Mouse (Mus musculus) liver, embryonic 16.5 days (tissue): ENCODE measurements around the gene Fbxo48. TPM values are rescaled to one million over a fixed set of nuclear protein-coding genes. Genes with fewer than 3 reads are reported as not detected.

ENCODE experiments used
- ATAC-seq: fragments of 200-750 bp; cut with Nextera tagmentation; 2 replicates; pipeline ENCODE4 v1.8.0; 2017; ENCODE audit warnings: low read depth, mild to moderate bottlenecking, moderate number of reproducible peaks, moderate library complexity
- H3K27ac ChIP-seq: fragments of 300-500 bp; sonication (generic); 2 replicates; pipeline ENCODE4 v1.5.1; 2014; ENCODE audit warnings: mild to moderate bottlenecking, low read length
- H3K27me3 ChIP-seq: fragments of 300-500 bp; sonication (generic); 2 replicates; pipeline ENCODE4 v1.6.1; 2014; ENCODE audit warnings: low read depth, low read length, mixed read lengths; ENCODE audit not compliant: control insufficient read depth, insufficient read depth
- H3K36me3 ChIP-seq: fragments of 300-500 bp; sonication (generic); 2 replicates; pipeline ENCODE4 v1.6.1; 2014; ENCODE audit warnings: mild to moderate bottlenecking; ENCODE audit not compliant: control insufficient read depth, insufficient read depth
- H3K4me1 ChIP-seq: fragments of 300-500 bp; sonication (generic); 2 replicates; pipeline ENCODE4 v1.6.1; 2014; ENCODE audit warnings: low read depth, low read length, mixed read lengths; ENCODE audit not compliant: control insufficient read depth
- H3K4me2 ChIP-seq: fragments of 300-500 bp; sonication (generic); 2 replicates; pipeline ENCODE4 v1.6.1; 2014; ENCODE audit warnings: low read depth, low read length, mixed read lengths
- H3K4me3 ChIP-seq: fragments of 300-500 bp; sonication (generic); 2 replicates; pipeline ENCODE4 v1.5.1; 2014; ENCODE audit warnings: low read depth, mild to moderate bottlenecking, low read length
- H3K9ac ChIP-seq: fragments of 300-500 bp; sonication (generic); 2 replicates; pipeline ENCODE4 v1.6.1; 2014; ENCODE audit warnings: low read depth, low read length
- H3K9me3 ChIP-seq: fragments of 300-500 bp; sonication (generic); replicated peaks from 2 replicates; pipeline ENCODE4 v1.6.1; 2016; ENCODE audit warnings: low read length; ENCODE audit not compliant: control insufficient read depth
- WGBS: fragments of 180-500 bp; shearing (Covaris S2); extraction: QIAGEN DNeasy Blood & Tissue Kit; methylation state at CpG from one replicate; pipeline ENCODE4 v1.1.7; 2014; ENCODE audit not compliant: insufficient replicate concordance; 5-methylcytosine and 5-hydroxymethylcytosine counted together
- polyA plus RNA-seq: library from polyadenylated mRNA; unstranded; fragments of >200 nt; fragmentation: Nextera tagmentation; extraction: Ambion mirVana; gene quantifications from 2 replicates; pipeline ENCODE4 v1.2.1, GENCODE M21; 2015

Fbxo48 gene
- polyA plus RNA-seq, 1 experiment from 2014 or later = 1.5 TPM

- Histone ChIP-seq H3K27ac (no peak overlapping the region), H3K9ac (no peak overlapping the region), H3K4me1 (no peaks in the 10 kb centered on the region), H3K9me3 (no peaks in the 10 kb centered on the region), H3K4me3 (no peak overlapping the region), H3K27me3 (no peaks in the 10 kb centered on the region), H3K4me2 (no peak overlapping the region), H3K36me3 (no peaks in the 10 kb centered on the region)
- 45% methylated on average over 7 of the region's 7 CpGs for WGBS
- no peak for ATAC-seq
These were observed 35.5 kb downstream of the Fbxo48 start for GRCm38 (mm10) chr11:16986550-16987187.

GRCm38 (mm10) chr11:16987745-16988328 lies 36.7 kb downstream of the Fbxo48 start:
- no peak overlapping the region for H3K4me3 ChIP-seq
- no peak overlapping the region for H3K4me2 ChIP-seq
- no peak overlapping the region for H3K9ac ChIP-seq
- no peaks in the 10 kb centered on the region for H3K9me3 ChIP-seq
- ATAC-seq = no peak
- H3K36me3 ChIP-seq = no peaks in the 10 kb centered on the region
- WGBS = 45% methylated on average over 6 of the region's 6 CpGs
- no peak overlapping the region for H3K27ac ChIP-seq
- H3K27me3 ChIP-seq = no peaks in the 10 kb centered on the region
- H3K4me1 ChIP-seq = no peaks in the 10 kb centered on the region

- no peaks in the 10 kb centered on the region for H3K9me3 ChIP-seq
These were observed 38.7 kb downstream of the Fbxo48 start for GRCm38 (mm10) chr11:16989885-16990284.

GRCm38 (mm10) chr11:16992880-16993279 lies 41.7 kb downstream of the Fbxo48 start:
- no peak overlapping the region for H3K4me2 ChIP-seq
- ATAC-seq = no peak
- no peak overlapping the region for H3K9ac ChIP-seq
- no peak overlapping the region for H3K27ac ChIP-seq
- 53% methylated on average over 6 of the region's 6 CpGs for WGBS
- no peaks in the 10 kb centered on the region for H3K27me3 ChIP-seq
- H3K36me3 ChIP-seq = no peaks in the 10 kb centered on the region
- no peaks in the 10 kb centered on the region for H3K9me3 ChIP-seq
- no peak overlapping the region for H3K4me3 ChIP-seq
- no peaks in the 10 kb centered on the region for H3K4me1 ChIP-seq

More at GRCm38 (mm10) chr11:16989885-16990284, 38.7 kb downstream of the Fbxo48 start:
- Histone ChIP-seq H3K27me3 (no peaks in the 10 kb centered on the region), H3K4me1 (no peaks in the 10 kb centered on the region), H3K9ac (no peak overlapping the region), H3K4me2 (no peak overlapping the region), H3K4me3 (no peak overlapping the region), H3K36me3 (no peaks in the 10 kb centered on the region), H3K27ac (no peak overlapping the region)
- no peak for ATAC-seq
- 69% methylated on average over 5 of the region's 5 CpGs for WGBS

GRCm38 (mm10) chr11:16996818-16997217 lies 45.6 kb downstream of the Fbxo48 start:
- no peak for ATAC-seq
- no peaks in the 10 kb centered on the region for H3K27me3 ChIP-seq
- no peak overlapping the region for H3K9ac ChIP-seq
- no peaks in the 10 kb centered on the region for H3K9me3 ChIP-seq
- H3K4me3 ChIP-seq = no peak overlapping the region
- H3K36me3 ChIP-seq = no peaks in the 10 kb centered on the region
- H3K4me1 ChIP-seq = no peaks in the 10 kb centered on the region
- no peak overlapping the region for H3K27ac ChIP-seq
- H3K4me2 ChIP-seq = no peak overlapping the region

- H3K36me3 ChIP-seq = no peaks in the 10 kb centered on the region
- H3K4me2 ChIP-seq = no peak overlapping the region
- H3K27ac ChIP-seq = no peak overlapping the region
- ATAC-seq = no peak
- H3K27me3 ChIP-seq = no peaks in the 10 kb centered on the region
- no peaks in the 10 kb centered on the region for H3K9me3 ChIP-seq
- no peak overlapping the region for H3K9ac ChIP-seq
- H3K4me3 ChIP-seq = no peak overlapping the region
- H3K4me1 ChIP-seq = no peaks in the 10 kb centered on the region
These were observed 46.3 kb downstream of the Fbxo48 start for GRCm38 (mm10) chr11:16997465-16997864.

GRCm38 (mm10) chr11:16999387-16999786 lies 48.2 kb downstream of the Fbxo48 start:
- ATAC-seq = no peak
- WGBS = 83% methylated on average over 4 of the region's 4 CpGs
- no peaks in the 10 kb centered on the region for H3K9me3 ChIP-seq
- H3K4me3 ChIP-seq = no peak overlapping the region
- no peaks in the 10 kb centered on the region for H3K27me3 ChIP-seq
- no peak overlapping the region for H3K4me2 ChIP-seq
- no peak overlapping the region for H3K27ac ChIP-seq
- no peaks in the 10 kb centered on the region; the same call in 1 of the 2 replicates for H3K4me1 ChIP-seq
- no peaks in the 10 kb centered on the region for H3K36me3 ChIP-seq
- no peak overlapping the region for H3K9ac ChIP-seq

GRCm38 (mm10) chr11:16999933-17000332 lies 48.8 kb downstream of the Fbxo48 start:
- Histone ChIP-seq H3K27ac (no peak overlapping the region), H3K4me1 (no peaks in the 10 kb centered on the region; the same call in 1 of the 2 replicates), H3K4me3 (no peak overlapping the region), H3K9me3 (no peaks in the 10 kb centered on the region), H3K36me3 (no peaks in the 10 kb centered on the region), H3K9ac (no peak overlapping the region), H3K4me2 (no peak overlapping the region), H3K27me3 (no peaks in the 10 kb centered on the region)
- no peak for ATAC-seq

- ATAC-seq = no peak
These were observed 49.5 kb downstream of the Fbxo48 start for GRCm38 (mm10) chr11:17000353-17001334.

More at GRCm38 (mm10) chr11:17000353-17001334, 49.5 kb downstream of the Fbxo48 start:
- Histone ChIP-seq H3K4me3 (no peak overlapping the region), H3K9ac (no peak overlapping the region), H3K36me3 (no peaks in the 10 kb centered on the region), H3K27ac (no peak overlapping the region), H3K4me2 (no peak overlapping the region), H3K27me3 (no peaks in the 10 kb centered on the region), H3K9me3 (no peaks in the 10 kb centered on the region), H3K4me1 (no peaks in the 10 kb centered on the region; the same call in 1 of the 2 replicates)
- 39% methylated on average over 9 of the region's 9 CpGs for WGBS
